Mouse (Mus musculus) left cerebral cortex, adult 6 months (tissue): ENCODE measurements around the gene Ints6l. TPM values are rescaled to one million over a fixed set of nuclear protein-coding genes. Genes with fewer than 3 reads are reported as not detected.

ENCODE experiments used
- long read RNA-seq, 2 experiments: library from polyadenylated mRNA; unstranded; transcript quantifications; one replicate each; pipeline ENCODE4 v2.0.0; 2019 to 2020
- polyA plus RNA-seq: library from polyadenylated mRNA; unstranded; fragments of <200 nt; fragmentation: Nextera tagmentation; gene quantifications from 2 replicates; pipeline ENCODE4 v1.2.3, GENCODE M21; 2021

Ints6l gene
- 3.0 and 4.2 TPM in 2 replicates for polyA plus RNA-seq
- long read RNA-seq, experiment 1, transcript Ints6l-201 (17 exons, 3,766 nt) = major isoform, 18 of 48 reads
- long read RNA-seq, experiment 1, partial matches to known transcripts = 11 of 48 reads
- long read RNA-seq, experiment 1, other reads (novel, unspliced or antisense) = 19 of 48 reads
- long read RNA-seq, experiment 2, partial matches to known transcripts = 6 of 7 reads
- long read RNA-seq, experiment 2, other reads (novel, unspliced or antisense) = 1 of 7 reads

DNA sequence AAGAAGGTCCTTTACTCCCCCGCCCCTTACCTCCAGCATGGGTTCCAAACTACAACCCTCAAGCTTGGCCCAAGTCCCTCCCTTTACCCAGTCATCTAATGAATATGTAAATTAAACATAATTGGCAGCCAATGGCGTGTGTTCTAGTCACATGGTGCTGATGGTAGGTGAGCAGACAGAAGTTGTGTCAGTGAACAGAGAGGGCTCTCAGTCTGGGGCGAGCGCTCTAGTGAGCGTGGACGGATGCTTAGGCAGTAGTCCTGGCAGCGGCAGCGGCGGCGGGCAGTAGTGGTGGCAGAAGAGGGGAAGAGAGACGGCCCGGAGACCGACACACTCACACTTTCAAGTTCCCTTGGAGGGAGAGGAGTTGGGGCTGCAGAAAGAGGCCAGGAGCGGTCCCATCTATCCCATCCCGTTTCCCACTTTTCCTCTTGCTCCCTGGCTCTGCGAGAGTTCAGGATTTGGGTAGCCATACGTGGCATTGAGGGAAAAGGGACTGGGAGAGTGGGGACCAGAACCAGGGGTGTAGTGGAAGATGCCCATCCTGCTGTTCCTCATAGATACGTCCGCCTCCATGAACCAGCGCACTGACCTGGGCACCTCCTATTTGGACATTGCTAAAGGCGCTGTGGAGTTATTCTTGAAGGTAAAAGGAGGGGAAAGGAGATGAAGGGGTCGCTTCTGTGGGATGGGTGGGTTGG, at the start of gene Ints6l:
Ints6l (plus strand) TSS at position 187 of the 701 bp plus-strand sequence.

DNA sequence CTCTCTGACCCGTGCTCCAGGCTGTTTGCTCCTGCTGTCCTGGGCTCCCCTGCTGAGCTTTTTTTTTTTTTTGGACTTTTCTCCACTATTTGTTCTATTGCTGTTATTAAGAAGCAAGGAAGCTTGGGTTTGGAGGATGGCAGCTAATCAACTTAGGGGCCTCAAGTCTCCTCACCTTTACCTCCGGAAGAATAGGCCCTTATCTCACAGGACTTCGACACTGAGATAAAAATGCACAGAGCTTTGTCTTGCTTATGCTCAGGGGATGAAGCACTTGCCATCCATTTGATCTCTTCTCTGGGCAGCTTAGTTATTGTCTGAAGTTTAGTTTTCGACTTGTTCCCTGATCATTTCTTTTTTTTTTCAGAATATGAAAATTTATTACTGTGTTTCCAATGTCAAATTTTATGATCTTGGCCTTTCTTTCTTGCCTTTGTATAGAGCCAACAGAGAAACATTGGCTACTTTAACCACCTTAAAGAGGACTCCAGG, 7.1 kb upstream of the Ints6l start, which contains the start of gene Gm2174:
Gm2174 (plus strand) TSS at position 442 of the 492 bp plus-strand sequence.

GRCm38 (mm10) chrX:56524442-56524841, 69.8 kb downstream of the Ints6l start, which contains the start of gene Gm10477:
Gm10477 (plus strand) TSS chrX:56524742.

GRCm38 (mm10) chrX:56549506-56549905, 94.8 kb downstream of the Ints6l start, which contains the start of gene Gm648:
Gm648 (minus strand) TSS chrX:56549606.

Other genes starting within 250 kb of the Ints6l start
- gene Gm773, start 242.0 kb upstream of the Ints6l start, polyA plus RNA-seq = not detected in 2 replicates
- 2.1 TPM in 2 replicates for gene Zfp449, start 108.5 kb upstream of the Ints6l start, polyA plus RNA-seq
- gene Smim10l2a, start 80.3 kb upstream of the Ints6l start, polyA plus RNA-seq = 16.1 and 19.0 TPM in 2 replicates
- 0.88 TPM in 1 of 2 replicates, not detected in the other for gene Gm2174, start 6.9 kb upstream of the Ints6l start, polyA plus RNA-seq
- gene Gm10477, start 69.9 kb downstream of the Ints6l start, polyA plus RNA-seq = not detected in 2 replicates
- gene Gm648, start 94.7 kb downstream of the Ints6l start, polyA plus RNA-seq = not detected in 2 replicates
- 15.2 and 19.2 TPM in 2 replicates for gene Mmgt1, start 143.2 kb downstream of the Ints6l start, polyA plus RNA-seq
- 14.7 and 19.8 TPM in 2 replicates for gene Slc9a6, start 154.9 kb downstream of the Ints6l start, polyA plus RNA-seq